Mouse (Mus musculus): ENCODE results near the gene Fam57b.

GRCm38 (mm10) chr7:126807405-126807804, 9.9 kb downstream of the Fam57b start:
- peak; percentile 14 for TF ChIP-seq POLR2A (IDR thresholded peaks at IDR 0.05; ENCODE audit: insufficient read length, low read depth)
- no peak for TF ChIP-seq TCF12 (IDR thresholded peaks at IDR 0.05; ENCODE audit: insufficient read depth, poor library complexity, severe bottlenecking)
- TF ChIP-seq MAX (IDR thresholded peaks at IDR 0.05; ENCODE audit: low read depth): no peak
- no peak for TF ChIP-seq SRF (IDR thresholded peaks at IDR 0.05; ENCODE audit: control insufficient read depth, insufficient read length, low read depth)
- TF ChIP-seq E2F4 (IDR thresholded peaks at IDR 0.05; ENCODE audit: insufficient read depth): no peak
- no peak for TF ChIP-seq MYOG (IDR thresholded peaks at IDR 0.05; ENCODE audit: control insufficient read depth in 1 of 3, insufficient read depth in 1 of 3, insufficient read length in 2 of 3, low read depth in 2 of 3)
- TF ChIP-seq POLR2AphosphoS2 (IDR thresholded peaks at IDR 0.05; ENCODE audit: insufficient read length, low read depth): no peak
- no peak for TF ChIP-seq USF1 (IDR thresholded peaks at IDR 0.05; ENCODE audit: low read depth)
- peak; percentile 54 for TF ChIP-seq REST (IDR thresholded peaks at IDR 0.05; ENCODE audit: insufficient read depth, insufficient read length)
- no peak for TF ChIP-seq CEBPB (IDR thresholded peaks at IDR 0.05; ENCODE audit: insufficient read depth, poor library complexity, severe bottlenecking)
- TF ChIP-seq TCF3 (IDR thresholded peaks at IDR 0.05; ENCODE audit: insufficient read length, low read depth): no peak

Data from myocyte (in vitro differentiated cells).